In genomic region chr17:75180956-75181588, GRCm38 (mm10) we compare ENCODE assay signal across 10 mouse cellular contexts.
DNase-seq lines count a peak whose midpoint lies in the region; ATAC-seq and TF ChIP-seq lines count a peak whose summit lies in the region.
"Had no signal": no experiment of that assay in that cellular context is flagged by ENCODE, and none has a peak within 500 bp of the region (broad histone marks: within the 10 kb centered on the region; RNA-seq: fewer than 3 reads in every experiment).

No protein-coding gene starts in this region.

- no peaks in the 10 kb centered on the region for H3K36me3 ChIP-seq in limb, embryonic 15.5 days
- no peaks in the 10 kb centered on the region for H3K36me3 ChIP-seq in hindbrain, embryonic 10.5 days

- no peak overlapping the region for H3K9ac ChIP-seq in limb, embryonic 15.5 days
- H3K9ac ChIP-seq: heart, embryonic 13.5 days had no signal

- peaks cover 36% of the 10 kb centered on the region for H3K4me1 ChIP-seq in limb, embryonic 15.5 days
- H3K4me1 ChIP-seq in hindbrain, embryonic 10.5 days (replicated peaks): peaks cover 17% of the 10 kb centered on the region

- WGBS in limb, embryonic 15.5 days: 55% methylated on average over 12 of the region's 12 CpGs
- WGBS in hindbrain, embryonic 10.5 days: 87% methylated on average over 12 of the region's 12 CpGs

- H3K4me3 ChIP-seq in gastrocnemius, adult 2 months: peak overlapping the region; percentile 25
- H3K4me3 ChIP-seq in limb, embryonic 15.5 days: peak overlapping the region; percentile 12; the same call in 1 of the 2 replicates
- no peak overlapping the region for H3K4me3 ChIP-seq in hindbrain, embryonic 10.5 days
- H3K4me3 ChIP-seq: heart, embryonic 13.5 days had no signal

- peak overlapping the region; percentile 25; the same call in 1 of the 2 replicates for H3K4me2 ChIP-seq in limb, embryonic 15.5 days

- no peak for DNase-seq in gastrocnemius, adult 2 months
- no peak for DNase-seq in gastrocnemius, postnatal 4 days (ENCODE audit: low spot score in 2 of 2)
- peak; percentile 35 for DNase-seq in brain, embryonic 14.5 days (ENCODE audit: low read depth)
- DNase-seq in hindbrain, embryonic 10.5 days (ENCODE audit: low spot score): no peak
- no peak for DNase-seq in cerebellum, postnatal 14 days
- DNase-seq in MN1 (ENCODE audit: low spot score): no peak

- ATAC-seq in limb, embryonic 15.5 days (ENCODE audit: insufficient number of reproducible peaks, low FRiP score, low TSS enrichment, low read depth): no peak
- ATAC-seq in megakaryocyte progenitor cell, adult 5-6 weeks (replicated peaks; ENCODE audit: poor library complexity): peak; percentile 75
- ATAC-seq: hindbrain, postnatal 0 days had no signal

- TF ChIP-seq CTCF in gastrocnemius, adult 2 months (IDR thresholded peaks at IDR 0.05): no peak
- no peak for TF ChIP-seq CTCF in brain, embryonic 14.5 days (IDR thresholded peaks at IDR 0.05; ENCODE audit: borderline replicate concordance, extremely low read depth, insufficient read depth, insufficient read length)

- no peaks in the 10 kb centered on the region for H3K9me3 ChIP-seq in limb, embryonic 15.5 days
- no peaks in the 10 kb centered on the region for H3K9me3 ChIP-seq in hindbrain, embryonic 10.5 days
- H3K9me3 ChIP-seq: heart, embryonic 13.5 days had no signal

- no peak for TF ChIP-seq POLR2A in brain, embryonic 14.5 days (IDR thresholded peaks at IDR 0.05; ENCODE audit: borderline replicate concordance, extremely low read depth, insufficient read depth, insufficient read length, poor library complexity, severe bottlenecking)

- no peaks in the 10 kb centered on the region for H3K27me3 ChIP-seq in limb, embryonic 15.5 days
- no peaks in the 10 kb centered on the region for H3K27me3 ChIP-seq in hindbrain, embryonic 10.5 days (ENCODE audit: insufficient read depth, poor library complexity, severe bottlenecking)
- H3K27me3 ChIP-seq: heart, embryonic 13.5 days had no signal

- no peak overlapping the region for H3K27ac ChIP-seq in gastrocnemius, adult 2 months
- no peak overlapping the region for H3K27ac ChIP-seq in limb, embryonic 15.5 days
- H3K27ac ChIP-seq in hindbrain, embryonic 10.5 days: no peak overlapping the region
- H3K27ac ChIP-seq: heart, embryonic 13.5 days; hindbrain, postnatal 0 days had no signal

- intact Hi-C loops in gastrocnemius, adult 2 months (cut with DNase I): no loop called here
